Mouse (Mus musculus) urinary bladder, postnatal 25 days (tissue): Measurements from ENCODE around the gene Lrrc30.
A peak's percentile ranks its signal among the peaks of the same experiment; 100 is the strongest.

ENCODE experiments used
- DNase-seq: peaks from one replicate; pipeline ENCODE4 v3.0.0; 2022; ENCODE audit warnings: low spot score

Gene Lrrc30

GRCm38 (mm10) chr17:67632676-67633339 lies at the start of gene Lrrc30:
Lrrc30 (minus strand) TSS chr17:67632723.
- DNase-seq, result no peak

DNA sequence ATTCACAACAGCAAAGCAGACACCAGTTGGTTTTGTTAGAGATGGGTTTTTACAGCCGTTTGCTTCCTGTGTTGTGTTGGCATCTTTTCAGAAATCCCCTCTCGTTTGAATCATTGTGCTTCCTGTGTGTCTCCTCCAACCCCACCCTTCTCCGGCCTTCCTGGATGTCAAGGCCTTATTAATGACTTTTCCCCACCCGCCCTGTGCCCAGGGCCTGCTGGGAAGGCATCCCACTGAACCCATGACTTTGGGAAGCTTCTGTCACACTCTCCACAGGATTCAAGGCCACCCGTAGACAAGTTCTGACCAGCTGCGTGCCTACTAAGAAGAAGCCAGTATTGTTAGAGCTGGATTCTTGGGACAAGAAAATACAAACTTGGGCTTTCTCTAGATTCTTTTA lies 48.6 kb upstream of the Lrrc30 start:
- DNase-seq, result no peak

GRCm38 (mm10) chr17:67678576-67678975 lies 46.1 kb upstream of the Lrrc30 start:
- no peak for DNase-seq

GRCm38 (mm10) chr17:67667981-67668380 lies 35.5 kb upstream of the Lrrc30 start:
- DNase-seq, result peak; percentile 49

DNA sequence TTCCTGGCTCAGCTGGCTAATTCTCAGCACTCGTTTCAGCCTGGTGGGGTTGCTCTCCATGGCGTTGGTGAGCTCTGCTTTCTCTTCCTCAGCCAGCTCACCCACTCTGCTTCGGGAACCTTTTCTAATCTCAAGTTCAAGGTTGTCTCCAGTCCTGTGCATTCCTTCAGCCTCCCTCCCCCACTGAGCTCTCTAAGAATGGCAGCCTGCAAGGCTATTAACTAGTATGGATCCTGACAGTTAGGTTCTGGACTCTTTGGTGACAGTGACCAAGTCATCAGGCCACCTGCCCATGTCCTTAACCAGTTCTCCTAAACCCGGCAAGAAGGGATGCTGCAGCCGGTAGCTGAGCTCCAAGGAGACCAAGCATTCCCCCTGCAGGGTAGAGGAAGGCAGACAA lies 34.5 kb upstream of the Lrrc30 start:
- no peak for DNase-seq

DNA sequence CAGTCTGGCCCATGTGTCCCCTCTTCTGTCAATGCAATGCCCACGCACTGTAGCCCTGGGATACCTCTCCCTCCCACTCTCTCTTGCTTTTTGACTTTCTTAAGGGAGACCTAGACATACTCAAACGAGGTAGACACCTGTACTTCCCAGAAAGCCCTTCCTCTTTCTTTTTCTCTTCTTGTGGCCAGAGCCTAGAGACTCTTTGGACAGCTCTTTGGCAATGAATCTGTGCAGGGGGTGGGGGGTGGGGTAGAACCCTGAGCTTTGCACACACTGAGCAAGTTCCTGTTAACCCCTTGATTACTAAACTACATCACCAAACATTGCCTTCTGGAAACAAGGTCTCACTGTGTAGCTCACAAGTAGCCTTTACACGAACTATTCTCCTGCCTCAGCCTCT lies 31.8 kb upstream of the Lrrc30 start:
- no peak for DNase-seq

DNA sequence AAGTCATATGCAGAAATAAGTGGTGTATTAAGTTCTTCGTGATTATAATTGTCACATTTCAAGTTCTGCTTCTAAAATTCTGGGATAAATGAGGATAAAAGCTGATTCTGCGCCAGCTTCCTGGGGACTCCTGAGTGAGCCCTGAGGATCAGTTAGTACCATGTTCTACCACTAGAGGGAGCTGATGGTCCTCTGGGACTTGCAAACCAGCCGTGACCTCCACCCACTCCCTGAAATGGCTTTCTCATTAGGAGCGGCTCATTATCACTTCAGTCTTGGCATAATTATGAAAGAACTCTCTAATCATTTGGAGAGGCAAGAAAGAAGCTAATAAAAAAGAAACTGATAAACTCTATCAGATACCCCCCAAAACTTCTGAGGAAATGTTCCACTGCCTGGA lies 19.0 kb upstream of the Lrrc30 start:
- peak; percentile 52 for DNase-seq

DNA sequence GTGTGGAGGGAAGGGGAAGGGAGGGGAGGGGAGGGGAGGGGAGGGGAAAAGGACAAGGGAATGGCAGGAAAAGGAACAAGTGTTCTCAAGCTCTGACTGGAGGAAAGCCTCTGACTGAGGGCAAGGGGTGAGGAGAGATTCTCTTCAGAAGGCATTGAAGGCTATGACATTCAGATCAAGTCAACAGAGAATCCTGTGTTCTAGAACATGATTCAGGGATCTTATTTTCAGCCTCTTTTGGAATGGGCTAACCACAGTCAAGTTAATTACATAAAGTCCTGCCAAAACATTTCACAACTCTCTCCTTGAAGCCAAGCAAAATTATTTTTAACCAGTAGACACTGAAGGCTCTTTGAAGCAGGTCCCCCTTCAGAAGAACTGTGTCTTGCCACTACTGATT lies 9.1 kb upstream of the Lrrc30 start:
- DNase-seq, result no peak

DNA sequence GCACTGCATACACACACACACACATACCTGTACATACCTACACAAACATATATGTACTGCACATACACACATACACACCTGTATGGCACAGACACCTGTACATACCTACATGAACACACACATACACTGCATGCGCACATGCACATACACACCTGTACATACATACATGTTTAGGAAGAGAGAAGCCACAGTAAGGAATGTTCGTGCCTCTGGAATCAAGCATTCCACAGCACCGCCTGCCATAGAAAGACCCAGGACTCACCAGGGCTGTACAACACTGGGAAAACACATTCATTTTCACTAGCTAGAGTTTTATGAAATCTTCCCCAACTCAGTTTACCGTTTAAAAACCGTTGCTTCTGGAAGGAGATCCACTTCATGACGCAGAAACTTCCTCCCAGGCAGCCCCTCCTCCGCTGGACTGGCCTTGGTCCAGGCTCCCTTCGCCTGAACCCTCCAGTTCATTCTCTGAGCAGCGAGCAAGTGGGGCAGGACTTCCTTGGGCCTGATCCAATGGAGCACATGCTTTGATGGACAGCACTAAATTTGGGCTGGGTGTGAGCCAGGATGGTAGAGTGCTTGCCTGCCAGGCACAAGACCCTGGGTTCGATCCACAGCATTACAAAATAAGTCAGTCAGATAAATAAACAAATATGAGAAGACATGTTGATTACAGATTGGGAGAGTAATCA lies 5.7 kb upstream of the Lrrc30 start:
- DNase-seq, result no peak

DNA sequence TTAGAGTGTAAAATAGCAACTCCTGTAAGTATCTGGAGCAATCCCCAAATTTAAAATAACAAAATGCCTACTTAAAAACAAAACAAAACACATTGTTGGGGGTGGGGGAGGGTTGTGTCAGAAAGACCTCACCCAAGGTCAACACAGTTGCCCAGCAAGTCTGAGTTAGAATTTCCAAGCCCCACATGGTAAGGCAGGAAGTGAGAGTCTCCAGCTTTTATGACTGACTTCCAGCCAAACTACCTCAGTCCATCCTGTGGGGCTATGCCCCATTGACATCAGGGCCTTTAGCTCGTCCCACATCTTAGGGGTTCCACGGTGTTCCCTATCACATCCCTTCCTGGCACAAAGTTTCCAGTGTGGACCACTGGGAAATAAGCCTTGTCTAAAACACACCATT lies 4.4 kb upstream of the Lrrc30 start:
- DNase-seq, result no peak

DNA sequence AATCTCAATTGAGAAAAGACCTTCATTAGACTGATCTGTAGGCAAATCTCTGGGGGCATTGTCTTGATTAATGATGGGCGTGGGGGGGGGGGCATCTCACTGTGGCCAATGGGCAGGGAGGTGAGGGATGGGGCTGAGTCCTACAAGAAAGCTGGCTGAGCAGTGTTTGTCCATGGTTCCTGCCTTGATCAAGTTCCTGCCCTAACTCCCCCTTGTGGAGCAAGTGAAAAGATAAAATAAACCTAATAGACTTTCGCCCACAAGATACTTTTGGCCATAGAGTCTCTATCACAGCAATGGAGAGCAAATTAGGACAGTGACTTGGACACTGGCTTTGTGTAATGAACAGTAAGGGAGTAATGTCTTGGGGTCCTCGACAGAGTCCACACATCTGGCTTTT lies 3.8 kb upstream of the Lrrc30 start:
- no peak for DNase-seq

DNA sequence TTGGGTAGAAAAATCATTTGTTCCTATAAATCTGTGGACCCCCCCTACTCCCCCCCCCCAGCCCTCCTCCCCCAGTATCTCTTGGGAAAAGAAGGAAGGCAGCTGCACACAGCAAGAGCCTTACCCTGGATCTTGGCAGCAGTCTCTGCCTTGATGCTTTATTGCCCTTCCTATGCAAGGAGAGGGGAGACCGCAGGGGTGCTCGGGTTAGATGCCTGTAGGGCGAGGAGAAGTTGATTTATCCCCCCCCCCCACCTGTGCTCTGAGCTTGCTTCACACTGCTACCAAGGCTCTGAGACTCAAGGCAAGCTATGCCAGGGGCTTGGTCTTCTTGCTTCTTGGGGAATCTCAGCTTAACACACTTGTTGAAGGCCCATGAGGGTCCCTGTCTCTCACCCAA lies 2.8 kb downstream of the Lrrc30 start:
- no peak for DNase-seq

DNA sequence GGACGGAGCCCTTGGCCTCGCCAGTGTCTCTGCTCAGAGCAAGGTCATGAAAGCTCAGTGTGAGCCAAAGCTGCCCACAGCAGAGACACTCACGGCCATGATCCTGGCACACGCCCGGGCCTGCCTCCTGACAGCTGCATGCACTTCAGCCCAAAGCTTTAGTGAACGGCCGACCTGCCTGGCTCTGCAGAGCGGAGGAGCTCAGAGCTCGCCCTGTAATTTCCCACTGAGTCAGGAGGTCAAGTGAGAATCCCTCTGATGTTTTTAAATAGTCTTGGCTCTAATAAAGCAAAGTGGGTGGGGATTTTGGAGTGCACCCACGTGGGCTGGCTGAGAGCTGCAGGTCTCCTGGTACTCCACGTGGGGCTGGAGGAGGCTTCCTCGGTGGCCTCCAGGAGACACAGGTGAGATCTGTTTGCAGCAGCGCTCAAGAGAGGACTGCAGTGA lies 3.3 kb downstream of the Lrrc30 start:
- DNase-seq, result no peak

GRCm38 (mm10) chr17:67628475-67628874 lies 4.0 kb downstream of the Lrrc30 start:
- no peak for DNase-seq

GRCm38 (mm10) chr17:67625431-67625830 lies 7.1 kb downstream of the Lrrc30 start:
- DNase-seq, result peak; percentile 19

GRCm38 (mm10) chr17:67619001-67619400 lies 13.5 kb downstream of the Lrrc30 start:
- no peak for DNase-seq

- no peak for DNase-seq
These were observed 18.1 kb downstream of the Lrrc30 start for GRCm38 (mm10) chr17:67614381-67614780.

DNA sequence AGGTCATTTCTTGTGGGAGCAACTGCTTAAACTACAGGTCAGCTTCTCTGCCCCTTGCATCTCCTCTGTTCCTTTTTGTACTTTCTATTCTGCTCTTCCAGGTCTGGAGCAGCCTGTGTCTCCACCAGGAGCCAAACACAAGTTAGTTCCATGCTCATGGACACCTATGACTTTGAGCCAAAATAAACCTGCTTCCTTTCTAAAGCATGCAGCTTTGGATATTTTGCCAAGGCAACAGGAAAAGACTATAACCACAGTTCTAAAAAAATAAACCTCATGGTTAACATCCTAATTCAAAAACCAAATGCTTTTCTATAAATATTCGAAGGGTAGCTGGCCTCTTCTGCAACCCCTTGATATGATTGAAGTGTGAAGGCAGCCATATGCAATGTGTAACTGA lies 19.9 kb downstream of the Lrrc30 start:
- DNase-seq, result no peak

DNA sequence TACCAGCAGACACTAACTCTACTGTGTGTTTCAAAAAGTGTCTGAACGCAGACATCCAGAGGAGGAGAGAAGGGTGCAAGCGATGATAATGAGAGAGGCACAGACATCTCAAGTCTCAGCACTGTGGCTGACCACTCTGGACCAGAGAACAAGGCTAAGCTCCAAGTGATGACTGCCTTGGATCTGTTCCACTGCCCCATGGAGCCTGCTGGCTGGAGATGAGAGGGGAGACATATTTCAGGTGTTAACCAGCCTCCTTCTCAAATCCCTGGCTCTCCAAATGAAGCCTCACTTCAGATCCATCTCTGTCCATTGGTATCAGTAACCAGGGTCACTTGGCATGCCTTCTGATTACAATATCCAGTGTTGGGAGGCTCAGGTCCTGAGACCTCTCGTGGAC lies 20.4 kb downstream of the Lrrc30 start:
- no peak for DNase-seq

GRCm38 (mm10) chr17:67604446-67604845 lies 28.1 kb downstream of the Lrrc30 start:
- DNase-seq, result no peak

- no peak for DNase-seq
These were observed 30.0 kb downstream of the Lrrc30 start for GRCm38 (mm10) chr17:67602556-67602955.

DNA sequence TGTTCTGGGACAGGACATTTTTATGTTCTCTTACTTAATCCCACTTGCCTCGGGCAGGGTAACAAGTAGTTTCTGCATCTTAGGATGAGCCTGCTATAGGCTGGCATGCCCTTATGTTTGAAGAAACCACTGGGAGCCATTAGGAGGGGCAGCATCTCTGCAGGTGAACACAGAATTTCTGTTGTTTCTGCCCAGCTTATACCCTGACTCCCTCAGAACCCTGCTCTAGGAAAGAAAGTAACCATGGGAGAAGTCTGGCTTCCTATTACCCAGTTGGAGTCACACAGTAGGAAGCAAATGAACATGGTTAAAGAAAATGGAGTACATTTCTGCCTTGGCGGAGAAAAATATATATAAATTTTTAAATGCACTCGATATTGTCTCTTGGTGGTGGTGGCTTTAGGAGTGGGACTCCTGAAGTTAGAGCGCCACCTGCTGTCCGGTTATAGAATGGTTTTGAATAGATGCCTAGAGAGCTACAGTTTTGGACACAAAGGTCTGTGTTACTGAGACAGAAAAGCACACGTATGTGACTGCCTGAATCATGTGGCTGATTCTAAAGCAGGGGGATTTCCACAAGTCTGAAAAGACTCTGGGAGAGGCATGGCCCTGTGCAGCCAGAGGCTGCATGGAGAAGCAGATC lies 47.5 kb downstream of the Lrrc30 start:
- DNase-seq, result peak; percentile 81

DNA sequence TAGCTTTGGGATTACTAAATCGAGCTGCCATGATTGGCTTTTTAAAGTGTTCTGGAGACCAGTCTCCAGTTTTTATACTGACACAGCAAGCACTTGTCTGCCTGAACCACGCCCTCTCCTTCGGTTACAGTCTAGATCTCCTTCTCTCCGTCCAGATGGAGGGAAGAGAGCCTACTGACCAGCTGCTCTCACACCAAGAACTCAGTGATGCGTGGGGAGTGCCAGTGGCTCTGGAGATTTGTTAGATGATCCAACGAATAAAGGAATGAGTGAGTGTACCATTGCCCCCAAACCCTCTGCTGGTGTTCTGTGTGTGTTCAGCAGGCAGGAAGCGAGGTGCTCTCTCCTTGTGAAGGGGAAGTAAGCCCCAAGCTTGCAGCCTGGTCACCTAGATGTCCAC lies 48.0 kb downstream of the Lrrc30 start:
- DNase-seq, result no peak
